24 mouse cellular contexts compared by ENCODE assay signal in the genomic region with DNA sequence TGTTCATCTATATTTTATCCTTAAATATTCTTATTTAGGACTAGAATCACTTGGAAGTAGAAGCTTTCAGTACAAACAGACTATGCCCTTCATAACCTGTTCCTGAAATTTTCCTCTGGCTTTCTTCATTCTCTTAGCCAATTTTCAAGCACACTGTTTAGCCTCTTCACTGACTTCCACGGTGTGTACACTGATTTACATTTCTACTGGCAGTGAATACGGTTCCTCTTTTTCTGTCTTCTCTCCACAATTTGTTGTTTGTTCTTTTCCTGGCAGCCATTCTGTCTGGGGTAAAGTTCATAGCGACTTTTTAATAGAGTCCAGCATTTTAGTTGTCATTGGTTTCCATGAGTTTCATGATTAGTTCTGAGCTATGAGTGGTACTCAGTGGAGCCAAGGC.
DNase-seq lines count a peak whose midpoint lies in the region; ATAC-seq and TF ChIP-seq lines count a peak whose summit lies in the region.
"Had no signal": no experiment of that assay in that cellular context is flagged by ENCODE, and none has a peak within 500 bp of the region (broad histone marks: within the 10 kb centered on the region; RNA-seq: fewer than 3 reads in every experiment).

No protein-coding gene starts in this region.

- no peak overlapping the region for H3K4me3 ChIP-seq in hindbrain, embryonic 15.5 days
- H3K4me3 ChIP-seq in hindbrain, embryonic 14.5 days (replicated peaks; ENCODE audit: low read length): no peak overlapping the region
- no peak overlapping the region for H3K4me3 ChIP-seq in hindbrain, postnatal 0 days (ENCODE audit: low read length)
- H3K4me3 ChIP-seq in hindbrain, embryonic 10.5 days: no peak overlapping the region
- no peak overlapping the region for H3K4me3 ChIP-seq in midbrain, postnatal 0 days (ENCODE audit: low read depth, low read length)
- H3K4me3 ChIP-seq in midbrain, embryonic 16.5 days (ENCODE audit: low read depth, low read length): no peak overlapping the region
- H3K4me3 ChIP-seq: embryonic facial prominence, embryonic 10.5 days; embryonic facial prominence, embryonic 12.5 days; forebrain, embryonic 13.5 days; forebrain, embryonic 15.5 days had no signal

- no peak overlapping the region for H3K9ac ChIP-seq in hindbrain, embryonic 15.5 days
- H3K9ac ChIP-seq in hindbrain, embryonic 14.5 days: no peak overlapping the region
- H3K9ac ChIP-seq in hindbrain, postnatal 0 days (replicated peaks; ENCODE audit: low read length): no peak overlapping the region
- no peak overlapping the region for H3K9ac ChIP-seq in midbrain, postnatal 0 days (replicated peaks; ENCODE audit: low read length, poor library complexity, severe bottlenecking)
- H3K9ac ChIP-seq in midbrain, embryonic 16.5 days (ENCODE audit: low read depth, low read length): no peak overlapping the region
- H3K9ac ChIP-seq: embryonic facial prominence, embryonic 12.5 days; forebrain, embryonic 13.5 days; forebrain, embryonic 15.5 days had no signal

- DNase-seq in hindbrain, embryonic 14.5 days (ENCODE audit: low spot score): no peak
- peak; percentile 13 for DNase-seq in hindbrain, postnatal 0 days (ENCODE audit: low spot score)
- no peak for DNase-seq in hindbrain, embryonic 10.5 days (ENCODE audit: low spot score)
- peak; percentile 6 for DNase-seq in midbrain, postnatal 0 days (ENCODE audit: low spot score)
- DNase-seq: adrenal gland, adult 8-10 months; adrenal gland, postnatal 14 days; adrenal gland, postnatal 36 days; B cell, adult 2 months; cerebellum, adult 11-12 months; cerebellum, adult 2 months; cerebellum, adult 9-10 months; cerebellum, postnatal 10 days; cerebellum, postnatal 25 days had no signal

- H3K27me3 ChIP-seq in hindbrain, embryonic 15.5 days: no peaks in the 10 kb centered on the region
- H3K27me3 ChIP-seq in hindbrain, embryonic 14.5 days (ENCODE audit: control insufficient read depth, insufficient read depth, low read length): no peaks in the 10 kb centered on the region
- no peaks in the 10 kb centered on the region for H3K27me3 ChIP-seq in hindbrain, postnatal 0 days (ENCODE audit: insufficient read depth, low read length)
- H3K27me3 ChIP-seq in hindbrain, embryonic 10.5 days (ENCODE audit: insufficient read depth, poor library complexity, severe bottlenecking): no peaks in the 10 kb centered on the region
- H3K27me3 ChIP-seq in midbrain, postnatal 0 days (ENCODE audit: insufficient read depth, low read length): no peaks in the 10 kb centered on the region
- H3K27me3 ChIP-seq in midbrain, embryonic 16.5 days (ENCODE audit: control insufficient read depth, insufficient read depth, low read depth, low read length): no peaks in the 10 kb centered on the region
- H3K27me3 ChIP-seq: CH12.LX; embryonic facial prominence, embryonic 12.5 days; forebrain, embryonic 13.5 days; forebrain, embryonic 15.5 days; Patski had no signal

- H3K9me3 ChIP-seq in hindbrain, embryonic 15.5 days: no peaks in the 10 kb centered on the region
- H3K9me3 ChIP-seq in hindbrain, embryonic 14.5 days (ENCODE audit: control insufficient read depth, low read length): no peaks in the 10 kb centered on the region
- no peaks in the 10 kb centered on the region for H3K9me3 ChIP-seq in hindbrain, postnatal 0 days (ENCODE audit: low read length)
- no peaks in the 10 kb centered on the region for H3K9me3 ChIP-seq in hindbrain, embryonic 10.5 days
- H3K9me3 ChIP-seq in midbrain, postnatal 0 days (ENCODE audit: low read length): no peaks in the 10 kb centered on the region
- no peaks in the 10 kb centered on the region for H3K9me3 ChIP-seq in midbrain, embryonic 16.5 days (replicated peaks; ENCODE audit: control insufficient read depth, low read length, poor library complexity, severe bottlenecking)
- H3K9me3 ChIP-seq: embryonic facial prominence, embryonic 10.5 days; embryonic facial prominence, embryonic 12.5 days; forebrain, embryonic 13.5 days; forebrain, embryonic 15.5 days; G1E had no signal

- H3K36me3 ChIP-seq in hindbrain, embryonic 15.5 days: no peaks in the 10 kb centered on the region
- H3K36me3 ChIP-seq in hindbrain, embryonic 14.5 days (replicated peaks; ENCODE audit: control insufficient read depth, insufficient read depth): no peaks in the 10 kb centered on the region
- no peaks in the 10 kb centered on the region for H3K36me3 ChIP-seq in hindbrain, postnatal 0 days (ENCODE audit: insufficient read depth, low read length)
- no peaks in the 10 kb centered on the region for H3K36me3 ChIP-seq in hindbrain, embryonic 10.5 days
- H3K36me3 ChIP-seq in midbrain, postnatal 0 days (ENCODE audit: insufficient read depth, low read length): no peaks in the 10 kb centered on the region
- no peaks in the 10 kb centered on the region for H3K36me3 ChIP-seq in midbrain, embryonic 16.5 days (ENCODE audit: control insufficient read depth, insufficient read depth, low read length)
- H3K36me3 ChIP-seq: embryonic facial prominence, embryonic 10.5 days; embryonic facial prominence, embryonic 12.5 days; forebrain, embryonic 15.5 days; G1E had no signal

- H3K4me2 ChIP-seq in hindbrain, embryonic 15.5 days: no peak overlapping the region
- no peak overlapping the region for H3K4me2 ChIP-seq in hindbrain, embryonic 14.5 days (replicated peaks)
- H3K4me2 ChIP-seq in hindbrain, postnatal 0 days (ENCODE audit: low read depth, low read length): no peak overlapping the region
- H3K4me2 ChIP-seq in midbrain, postnatal 0 days (ENCODE audit: low read depth, low read length, poor library complexity, severe bottlenecking): no peak overlapping the region
- no peak overlapping the region for H3K4me2 ChIP-seq in midbrain, embryonic 16.5 days (ENCODE audit: low read length)
- H3K4me2 ChIP-seq: embryonic facial prominence, embryonic 12.5 days; forebrain, embryonic 13.5 days; forebrain, embryonic 15.5 days had no signal

- 66% methylated on average over 3 of the region's 3 CpGs for WGBS in hindbrain, embryonic 15.5 days
- 81% methylated on average over 3 of the region's 3 CpGs for WGBS in hindbrain, embryonic 14.5 days
- 54% methylated on average over 3 of the region's 3 CpGs for WGBS in hindbrain, postnatal 0 days
- WGBS in hindbrain, embryonic 10.5 days: 78% methylated on average over 3 of the region's 3 CpGs
- 72% methylated on average over 3 of the region's 3 CpGs for WGBS in midbrain, postnatal 0 days
- 77% methylated on average over 3 of the region's 3 CpGs for WGBS in midbrain, embryonic 16.5 days

- H3K27ac ChIP-seq in hindbrain, embryonic 15.5 days (replicated peaks): no peak overlapping the region
- H3K27ac ChIP-seq in hindbrain, embryonic 14.5 days: no peak overlapping the region
- no peak overlapping the region for H3K27ac ChIP-seq in hindbrain, postnatal 0 days
- H3K27ac ChIP-seq in hindbrain, embryonic 10.5 days: no peak overlapping the region
- H3K27ac ChIP-seq in midbrain, postnatal 0 days (ENCODE audit: low read depth, low read length): no peak overlapping the region
- no peak overlapping the region for H3K27ac ChIP-seq in midbrain, embryonic 16.5 days (ENCODE audit: low read length)
- H3K27ac ChIP-seq: embryonic facial prominence, embryonic 10.5 days; embryonic facial prominence, embryonic 12.5 days; forebrain, embryonic 13.5 days; forebrain, embryonic 15.5 days had no signal

- no peak for TF ChIP-seq CTCF in hindbrain, postnatal 0 days (IDR thresholded peaks at IDR 0.05; ENCODE audit: low read depth)
- no peak for TF ChIP-seq CTCF in midbrain, postnatal 0 days (IDR thresholded peaks at IDR 0.05)

- H3K4me1 ChIP-seq in hindbrain, embryonic 15.5 days (replicated peaks): no peaks in the 10 kb centered on the region
- H3K4me1 ChIP-seq in hindbrain, embryonic 14.5 days (replicated peaks; ENCODE audit: control insufficient read depth, insufficient read depth, low read length): no peaks in the 10 kb centered on the region
- H3K4me1 ChIP-seq in hindbrain, postnatal 0 days (ENCODE audit: insufficient read depth, low read length): no peaks in the 10 kb centered on the region
- H3K4me1 ChIP-seq in hindbrain, embryonic 10.5 days (replicated peaks): no peaks in the 10 kb centered on the region
- no peaks in the 10 kb centered on the region for H3K4me1 ChIP-seq in midbrain, postnatal 0 days (ENCODE audit: insufficient read depth, low read length)
- H3K4me1 ChIP-seq in midbrain, embryonic 16.5 days (ENCODE audit: control insufficient read depth, insufficient read depth, low read length): no peaks in the 10 kb centered on the region
- H3K4me1 ChIP-seq: embryonic facial prominence, embryonic 10.5 days; embryonic facial prominence, embryonic 12.5 days; forebrain, embryonic 13.5 days; forebrain, embryonic 15.5 days had no signal

- peak; percentile 68; the same call in 1 of the 2 replicates for ATAC-seq in hindbrain, embryonic 15.5 days (ENCODE audit: low FRiP score, low read depth)
- no peak for ATAC-seq in hindbrain, embryonic 14.5 days (ENCODE audit: low FRiP score)
- peak; percentile 40; the same call in 1 of the 2 replicates for ATAC-seq in hindbrain, postnatal 0 days
- ATAC-seq in midbrain, postnatal 0 days (ENCODE audit: low FRiP score): no peak
- ATAC-seq in midbrain, embryonic 16.5 days: no peak
- ATAC-seq: activated CD4-positive, CD25-positive, alpha-beta regulatory T cell, adult 4 months; CD4-positive, CD25-positive, alpha-beta regulatory T cell, adult 4 months; forebrain, embryonic 13.5 days; forebrain, embryonic 15.5 days; Patski had no signal

Comparison
In these comparisons a context has a peak if more than half of its experiments do, and no peak if none do; other contexts are left out.
1. ATAC-seq: peak in hindbrain, embryonic 15.5 days (single experiment) and hindbrain, postnatal 0 days (single experiment); none in hindbrain, embryonic 14.5 days (single experiment), midbrain, postnatal 0 days (single experiment) and midbrain, embryonic 16.5 days (single experiment).
2. DNase-seq: peak in hindbrain, postnatal 0 days (single experiment) and midbrain, postnatal 0 days (single experiment); none in hindbrain, embryonic 14.5 days (single experiment) and hindbrain, embryonic 10.5 days (single experiment).